32 mouse cellular contexts compared by ENCODE assay signal in genomic region chr4:108372166-108372565, GRCm38 (mm10). TPM values are rescaled to one million over a fixed set of nuclear protein-coding genes. Genes with fewer than 3 reads are reported as not detected.
A peak's percentile ranks its signal among the peaks of the same experiment; 100 is the strongest.
DNase-seq lines count a peak whose midpoint lies in the region; ATAC-seq lines count a peak whose summit lies in the region.
"Had no signal": no experiment of that assay in that cellular context is flagged by ENCODE, and none has a peak within 500 bp of the region (broad histone marks: within the 10 kb centered on the region; RNA-seq: fewer than 3 reads in every experiment).

No protein-coding gene starts in this region.

- WGBS in heart, embryonic 12.5 days: 22% methylated on average over 3 of the region's 3 CpGs
- WGBS in heart, embryonic 11.5 days (ENCODE audit: insufficient replicate concordance): 25% methylated on average over 3 of the region's 3 CpGs
- WGBS in heart, embryonic 15.5 days: 16% methylated on average over 3 of the region's 3 CpGs
- 85% methylated on average over 3 of the region's 3 CpGs for WGBS in midbrain, embryonic 10.5 days
- WGBS in midbrain, embryonic 16.5 days: 83% methylated on average over 3 of the region's 3 CpGs

- ATAC-seq in heart, embryonic 12.5 days (ENCODE audit: insufficient number of reproducible peaks, low FRiP score): no peak
- ATAC-seq in heart, embryonic 11.5 days (replicated peaks; ENCODE audit: insufficient number of reproducible peaks, low FRiP score, low TSS enrichment): no peak
- ATAC-seq in heart, embryonic 15.5 days (replicated peaks; ENCODE audit: insufficient number of reproducible peaks, insufficient read depth, low FRiP score, low read depth): peak; percentile 70; the same call in 1 of the 2 replicates
- no peak for ATAC-seq in midbrain, embryonic 16.5 days
- ATAC-seq: CD4-positive, CD25-positive, alpha-beta regulatory T cell, adult 4 months; forebrain, embryonic 15.5 days; hindbrain, embryonic 16.5 days; intestine, embryonic 15.5 days had no signal

- H3K9me3 ChIP-seq in heart, embryonic 12.5 days (replicated peaks): no peaks in the 10 kb centered on the region
- H3K9me3 ChIP-seq in heart, embryonic 11.5 days (replicated peaks; ENCODE audit: control insufficient read depth, low read length): no peaks in the 10 kb centered on the region
- no peaks in the 10 kb centered on the region for H3K9me3 ChIP-seq in heart, embryonic 15.5 days (replicated peaks)
- no peaks in the 10 kb centered on the region for H3K9me3 ChIP-seq in midbrain, embryonic 10.5 days (replicated peaks)
- no peaks in the 10 kb centered on the region for H3K9me3 ChIP-seq in midbrain, embryonic 16.5 days (replicated peaks; ENCODE audit: control insufficient read depth, low read length, poor library complexity, severe bottlenecking)
- H3K9me3 ChIP-seq: embryonic facial prominence, embryonic 12.5 days; embryonic facial prominence, embryonic 15.5 days; forebrain, embryonic 12.5 days; forebrain, embryonic 15.5 days; hindbrain, embryonic 10.5 days; hindbrain, embryonic 13.5 days; intestine, embryonic 15.5 days had no signal

- no peaks in the 10 kb centered on the region for H3K36me3 ChIP-seq in heart, embryonic 12.5 days
- H3K36me3 ChIP-seq in heart, embryonic 11.5 days (ENCODE audit: control insufficient read depth, insufficient read depth, low read length): no peaks in the 10 kb centered on the region
- H3K36me3 ChIP-seq in heart, embryonic 15.5 days: no peaks in the 10 kb centered on the region
- H3K36me3 ChIP-seq in midbrain, embryonic 10.5 days: no peaks in the 10 kb centered on the region
- no peaks in the 10 kb centered on the region for H3K36me3 ChIP-seq in midbrain, embryonic 16.5 days (ENCODE audit: control insufficient read depth, insufficient read depth, low read length)
- H3K36me3 ChIP-seq: embryonic facial prominence, embryonic 15.5 days; forebrain, embryonic 12.5 days; forebrain, embryonic 15.5 days; hindbrain, embryonic 10.5 days; hindbrain, embryonic 13.5 days; intestine, embryonic 15.5 days had no signal

- H3K4me2 ChIP-seq in heart, embryonic 12.5 days: no peak overlapping the region
- H3K4me2 ChIP-seq in heart, embryonic 11.5 days: no peak overlapping the region
- no peak overlapping the region for H3K4me2 ChIP-seq in heart, embryonic 15.5 days
- H3K4me2 ChIP-seq in midbrain, embryonic 16.5 days (ENCODE audit: low read length): no peak overlapping the region
- H3K4me2 ChIP-seq: embryonic facial prominence, embryonic 12.5 days; embryonic facial prominence, embryonic 15.5 days; forebrain, embryonic 12.5 days; forebrain, embryonic 15.5 days; hindbrain, embryonic 13.5 days; intestine, embryonic 15.5 days had no signal

- intact Hi-C loops in heart, postnatal 10 days (cut with DNase I): no loop called here

- no peak for DNase-seq in heart, postnatal 10 days
- no peak for DNase-seq in midbrain, embryonic 10.5 days (ENCODE audit: low spot score)
- no peak for DNase-seq in ovary, adult 18-20 months (ENCODE audit: low spot score)
- DNase-seq: adrenal gland, adult 2 months; adrenal gland, postnatal 14 days; cerebellum, adult 11 months; cerebellum, adult 2 months; cerebellum, adult 9-11 months; cerebellum, postnatal 25 days; gastrocnemius, postnatal 10 days; gastrocnemius, postnatal 36 days; heart, postnatal 36 days; kidney, adult 11 months; kidney, adult 8-10 months had no signal

- peaks cover 21% of the 10 kb centered on the region for H3K4me1 ChIP-seq in heart, embryonic 12.5 days (replicated peaks)
- no peaks in the 10 kb centered on the region; the same call in 1 of the 2 replicates for H3K4me1 ChIP-seq in heart, embryonic 11.5 days (ENCODE audit: control insufficient read depth, insufficient read depth, low read length)
- H3K4me1 ChIP-seq in heart, embryonic 15.5 days (replicated peaks): peaks cover 13% of the 10 kb centered on the region
- H3K4me1 ChIP-seq in midbrain, embryonic 10.5 days: peaks cover 21% of the 10 kb centered on the region
- no peaks in the 10 kb centered on the region for H3K4me1 ChIP-seq in midbrain, embryonic 16.5 days (ENCODE audit: control insufficient read depth, insufficient read depth, low read length)
- H3K4me1 ChIP-seq: embryonic facial prominence, embryonic 12.5 days; embryonic facial prominence, embryonic 15.5 days; forebrain, embryonic 12.5 days; forebrain, embryonic 15.5 days; hindbrain, embryonic 13.5 days; intestine, embryonic 15.5 days had no signal

- H3K27ac ChIP-seq in heart, embryonic 12.5 days (ENCODE audit: poor library complexity, severe bottlenecking): peak overlapping the region; percentile 7; the same call in 1 of the 2 replicates
- H3K27ac ChIP-seq in heart, embryonic 11.5 days (ENCODE audit: low read depth, low read length): no peak overlapping the region
- peak overlapping the region; percentile 24; the same call in 1 of the 2 replicates for H3K27ac ChIP-seq in heart, embryonic 15.5 days
- H3K27ac ChIP-seq in midbrain, embryonic 10.5 days (replicated peaks): peak overlapping the region; percentile 38; the same call in 1 of the 2 replicates
- no peak overlapping the region for H3K27ac ChIP-seq in midbrain, embryonic 16.5 days (ENCODE audit: low read length)
- H3K27ac ChIP-seq: embryonic facial prominence, embryonic 12.5 days; embryonic facial prominence, embryonic 15.5 days; forebrain, embryonic 12.5 days; forebrain, embryonic 15.5 days; hindbrain, embryonic 10.5 days; hindbrain, embryonic 13.5 days; intestine, embryonic 15.5 days had no signal

- H3K9ac ChIP-seq in heart, embryonic 12.5 days: no peak overlapping the region
- H3K9ac ChIP-seq in heart, embryonic 11.5 days (ENCODE audit: low read depth, low read length): no peak overlapping the region
- no peak overlapping the region for H3K9ac ChIP-seq in heart, embryonic 15.5 days
- H3K9ac ChIP-seq in midbrain, embryonic 16.5 days (ENCODE audit: low read depth, low read length): no peak overlapping the region
- H3K9ac ChIP-seq: embryonic facial prominence, embryonic 12.5 days; embryonic facial prominence, embryonic 15.5 days; forebrain, embryonic 12.5 days; forebrain, embryonic 15.5 days; hindbrain, embryonic 13.5 days; intestine, embryonic 15.5 days had no signal

- no peaks in the 10 kb centered on the region for H3K27me3 ChIP-seq in heart, embryonic 12.5 days (replicated peaks)
- no peaks in the 10 kb centered on the region for H3K27me3 ChIP-seq in heart, embryonic 11.5 days (ENCODE audit: control insufficient read depth, insufficient read depth, low read length)
- H3K27me3 ChIP-seq in heart, embryonic 15.5 days: no peaks in the 10 kb centered on the region
- H3K27me3 ChIP-seq in midbrain, embryonic 10.5 days (ENCODE audit: low read depth, poor library complexity, severe bottlenecking): 0 out of 2 replicates have a peak, but pooled peaks cover 6% of the 10 kb centered on the region
- no peaks in the 10 kb centered on the region for H3K27me3 ChIP-seq in midbrain, embryonic 16.5 days (ENCODE audit: control insufficient read depth, insufficient read depth, low read depth, low read length)
- H3K27me3 ChIP-seq: embryonic facial prominence, embryonic 12.5 days; embryonic facial prominence, embryonic 15.5 days; forebrain, embryonic 12.5 days; forebrain, embryonic 15.5 days; hindbrain, embryonic 13.5 days; intestine, embryonic 15.5 days had no signal

- H3K4me3 ChIP-seq in heart, embryonic 12.5 days: no peak overlapping the region
- no peak overlapping the region for H3K4me3 ChIP-seq in heart, embryonic 11.5 days (ENCODE audit: low read depth, low read length)
- H3K4me3 ChIP-seq in heart, embryonic 15.5 days: no peak overlapping the region
- no peak overlapping the region for H3K4me3 ChIP-seq in midbrain, embryonic 10.5 days
- no peak overlapping the region for H3K4me3 ChIP-seq in midbrain, embryonic 16.5 days (ENCODE audit: low read depth, low read length)
- H3K4me3 ChIP-seq: embryonic facial prominence, embryonic 12.5 days; embryonic facial prominence, embryonic 15.5 days; forebrain, embryonic 12.5 days; forebrain, embryonic 15.5 days; hindbrain, embryonic 10.5 days; hindbrain, embryonic 13.5 days; intestine, embryonic 15.5 days had no signal

RNA-seq across cellular contexts. Expression of gene Shisal2a, which starts 11.0 kb away (rescaled TPM):
- 1.1 and 1.4 TPM in 2 replicates for polyA plus RNA-seq in heart, embryonic 12.5 days (2016; fragmentation: Nextera tagmentation; extraction: Ambion mirVana)
- 1.3 and 2.2 TPM in 2 replicates for polyA plus RNA-seq in heart, embryonic 11.5 days (2014; fragmentation: Nextera tagmentation; extraction: Ambion mirVana)
- polyA plus RNA-seq in heart, embryonic 15.5 days (2015; fragmentation: Nextera tagmentation; extraction: Ambion mirVana): 1.2 and 1.3 TPM in 2 replicates
- not detected for total RNA-seq in heart, postnatal 10 days (2021)
- polyA plus RNA-seq in midbrain, embryonic 10.5 days (2016; fragmentation: Nextera tagmentation; extraction: Ambion mirVana): 2.2 and 2.6 TPM in 2 replicates
- polyA plus RNA-seq in midbrain, embryonic 16.5 days (2015; fragmentation: Nextera tagmentation; extraction: Ambion mirVana): 6.8 and 6.9 TPM in 2 replicates
- total RNA-seq: common myeloid progenitor, adult 5-6 weeks; gastrocnemius, adult 18-20 months; gastrocnemius, postnatal 10 days; gastrocnemius, postnatal 36 days; granulocyte monocyte progenitor cell, adult 5-6 weeks; heart, postnatal 36 days; MEL had no signal
- polyA plus RNA-seq: C2C12; CD4-positive, CD25-positive, alpha-beta regulatory T cell, adult 4 months had no signal

RNA-seq across cellular contexts. Expression of gene Gpx7, which starts 34.6 kb away (rescaled TPM):
- polyA plus RNA-seq in heart, embryonic 12.5 days (2016; fragmentation: Nextera tagmentation; extraction: Ambion mirVana): 66.1 and 67.6 TPM in 2 replicates
- 58.8 and 60.8 TPM in 2 replicates for polyA plus RNA-seq in heart, embryonic 11.5 days (2014; fragmentation: Nextera tagmentation; extraction: Ambion mirVana)
- 60.4 and 60.6 TPM in 2 replicates for polyA plus RNA-seq in heart, embryonic 15.5 days (2015; fragmentation: Nextera tagmentation; extraction: Ambion mirVana)
- total RNA-seq in heart, postnatal 10 days (2021): 10 to 100 TPM; 22.3 to 22.6 TPM
- 52.1 and 52.8 TPM in 2 replicates for polyA plus RNA-seq in midbrain, embryonic 10.5 days (2016; fragmentation: Nextera tagmentation; extraction: Ambion mirVana)
- 26.5 and 26.9 TPM in 2 replicates for polyA plus RNA-seq in midbrain, embryonic 16.5 days (2015; fragmentation: Nextera tagmentation; extraction: Ambion mirVana)
- total RNA-seq: MEL had no signal
- polyA plus RNA-seq: C2C12 had no signal

RNA-seq across cellular contexts. Expression of gene Coa7, which starts 44.2 kb away (rescaled TPM):
- 46.6 and 46.8 TPM in 2 replicates for polyA plus RNA-seq in heart, embryonic 12.5 days (2016; fragmentation: Nextera tagmentation; extraction: Ambion mirVana)
- polyA plus RNA-seq in heart, embryonic 11.5 days (2014; fragmentation: Nextera tagmentation; extraction: Ambion mirVana): 38.0 and 44.3 TPM in 2 replicates
- 41.2 and 48.0 TPM in 2 replicates for polyA plus RNA-seq in heart, embryonic 15.5 days (2015; fragmentation: Nextera tagmentation; extraction: Ambion mirVana)
- total RNA-seq in heart, postnatal 10 days (2021): 10 to 100 TPM; 45.8 to 48.5 TPM
- polyA plus RNA-seq in midbrain, embryonic 10.5 days (2016; fragmentation: Nextera tagmentation; extraction: Ambion mirVana): 66.1 and 76.5 TPM in 2 replicates
- polyA plus RNA-seq in midbrain, embryonic 16.5 days (2015; fragmentation: Nextera tagmentation; extraction: Ambion mirVana): 46.8 and 58.5 TPM in 2 replicates

Comparison
In these comparisons a context has a peak if more than half of its experiments do, and no peak if none do; other contexts are left out.
1. H3K27ac ChIP-seq: peak in heart, embryonic 12.5 days (single experiment), heart, embryonic 15.5 days (single experiment) and midbrain, embryonic 10.5 days (single experiment); none in heart, embryonic 11.5 days (single experiment) and midbrain, embryonic 16.5 days (single experiment).